Mouse (Mus musculus) liver, embryonic 12.5 days (tissue): ENCODE measurements around the gene Psd4. TPM values are rescaled to one million over a fixed set of nuclear protein-coding genes. Genes with fewer than 3 reads are reported as not detected.
A peak's percentile ranks its signal among the peaks of the same experiment; 100 is the strongest.

Experiments used
- ATAC-seq: fragments of 200-750 bp; cut with Nextera tagmentation; 2 replicates; pipeline ENCODE4 v1.8.0; 2017; ENCODE audit warnings: moderate number of reproducible peaks, mild to moderate bottlenecking, moderate library complexity
- H3K27ac ChIP-seq: fragments of 300-500 bp; sonication (generic); 2 replicates; pipeline ENCODE4 v1.5.1; 2016; ENCODE audit warnings: mild to moderate bottlenecking
- H3K27me3 ChIP-seq: fragments of 300-500 bp; sonication (generic); replicated peaks from 2 replicates; pipeline ENCODE4 v1.6.1; 2016; ENCODE audit warnings: mild to moderate bottlenecking, moderate library complexity
- H3K36me3 ChIP-seq: fragments of 300-500 bp; sonication (generic); 2 replicates; pipeline ENCODE4 v1.6.1; 2016; ENCODE audit warnings: mild to moderate bottlenecking, moderate library complexity
- H3K4me1 ChIP-seq: fragments of 300-500 bp; sonication (generic); 2 replicates; pipeline ENCODE4 v1.6.1; 2016
- H3K4me2 ChIP-seq: fragments of 300-500 bp; sonication (generic); 2 replicates; pipeline ENCODE4 v1.6.1; 2016; ENCODE audit warnings: mild to moderate bottlenecking, moderate library complexity
- H3K4me3 ChIP-seq: fragments of 300-500 bp; sonication (generic); 2 replicates; pipeline ENCODE4 v1.5.1; 2016; ENCODE audit warnings: mild to moderate bottlenecking, moderate library complexity
- H3K9ac ChIP-seq: fragments of 300-500 bp; sonication (generic); 2 replicates; pipeline ENCODE4 v1.6.1; 2016; ENCODE audit warnings: mild to moderate bottlenecking, moderate library complexity
- H3K9me3 ChIP-seq: fragments of 300-500 bp; sonication (generic); replicated peaks from 2 replicates; pipeline ENCODE4 v1.6.1; 2016; ENCODE audit warnings: mild to moderate bottlenecking, moderate library complexity
- WGBS: fragments of 180-500 bp; shearing (Covaris S2); methylation state at CpG from one replicate; pipeline ENCODE4 v1.1.7; 2016; ENCODE audit not compliant: insufficient replicate concordance; 5-methylcytosine and 5-hydroxymethylcytosine counted together
- polyA plus RNA-seq: library from polyadenylated mRNA; unstranded; fragments of >200 nt; fragmentation: Nextera tagmentation; extraction: Ambion mirVana; gene quantifications from 2 replicates; pipeline ENCODE4 v1.2.1, GENCODE M21; 2016

Psd4 gene
- polyA plus RNA-seq, 1 experiment from 2014 or later: 13.1 TPM

GRCm38 (mm10) chr2:24387361-24388283, 20.2 kb downstream of the Psd4 start:
- no peaks in the 10 kb centered on the region for H3K27me3 ChIP-seq
- ATAC-seq: no peak
- H3K36me3 ChIP-seq: peaks cover 16% of the 10 kb centered on the region; the same call in 1 of the 2 replicates
- H3K4me3 ChIP-seq: peak overlapping the region; percentile 64
- WGBS: 51% methylated on average over 4 of the region's 4 CpGs
- no peaks in the 10 kb centered on the region for H3K9me3 ChIP-seq
- peaks cover 78% of the 10 kb centered on the region for H3K4me1 ChIP-seq
- 0 out of 2 replicates have a peak overlapping the region, but pooled peaks have one; percentile 71 for H3K9ac ChIP-seq
- no peak overlapping the region for H3K27ac ChIP-seq
- peak overlapping the region; percentile 78 for H3K4me2 ChIP-seq

- Histone ChIP-seq H3K4me1 (peaks cover 23% of the 10 kb centered on the region), H3K4me3 (no peak overlapping the region), H3K9ac (no peak overlapping the region), H3K36me3 (peaks cover 61% of the 10 kb centered on the region), H3K27me3 (no peaks in the 10 kb centered on the region), H3K9me3 (no peaks in the 10 kb centered on the region), H3K27ac (no peak overlapping the region), H3K4me2 (no peak overlapping the region)
- ATAC-seq: no peak
- 66% methylated on average over 2 of the region's 2 CpGs for WGBS
These were observed 25.9 kb downstream of the Psd4 start for GRCm38 (mm10) chr2:24393251-24393650.

DNA sequence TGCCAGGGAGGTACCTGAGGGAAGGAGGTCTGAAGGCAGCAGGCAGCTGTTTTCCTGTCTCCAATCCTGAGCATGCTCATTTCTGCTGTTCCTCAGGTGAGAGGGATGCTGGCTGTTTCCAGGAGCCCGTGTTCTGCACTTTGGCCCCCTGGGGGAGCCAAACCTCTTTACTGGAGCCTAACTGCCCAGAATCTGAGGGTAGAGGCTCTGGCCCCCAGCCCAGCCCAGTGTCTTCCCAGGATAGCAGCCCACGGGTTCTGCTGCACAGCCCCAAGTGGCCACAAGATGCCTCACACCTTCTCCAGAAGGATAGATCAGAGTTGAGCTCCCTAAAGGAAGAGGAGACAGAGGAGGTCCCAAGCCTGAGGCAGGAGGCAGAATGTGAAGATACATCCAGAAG, 29.7 kb downstream of the Psd4 start:
- Histone ChIP-seq H3K27ac (no peak overlapping the region), H3K4me2 (no peak overlapping the region), H3K9ac (no peak overlapping the region), H3K4me1 (no peaks in the 10 kb centered on the region), H3K4me3 (no peak overlapping the region), H3K27me3 (no peaks in the 10 kb centered on the region), H3K9me3 (no peaks in the 10 kb centered on the region), H3K36me3 (peaks cover 86% of the 10 kb centered on the region)
- no peak for ATAC-seq
- 41% methylated on average over 2 of the region's 2 CpGs for WGBS

GRCm38 (mm10) chr2:24400711-24401110, 33.3 kb downstream of the Psd4 start:
- WGBS: 81% methylated on average over 3 of the region's 3 CpGs
- Histone ChIP-seq H3K4me1 (no peaks in the 10 kb centered on the region), H3K4me2 (no peak overlapping the region), H3K4me3 (no peak overlapping the region), H3K27ac (no peak overlapping the region), H3K27me3 (no peaks in the 10 kb centered on the region), H3K9ac (no peak overlapping the region), H3K36me3 (peaks cover 92% of the 10 kb centered on the region), H3K9me3 (no peaks in the 10 kb centered on the region)
- no peak for ATAC-seq

DNA sequence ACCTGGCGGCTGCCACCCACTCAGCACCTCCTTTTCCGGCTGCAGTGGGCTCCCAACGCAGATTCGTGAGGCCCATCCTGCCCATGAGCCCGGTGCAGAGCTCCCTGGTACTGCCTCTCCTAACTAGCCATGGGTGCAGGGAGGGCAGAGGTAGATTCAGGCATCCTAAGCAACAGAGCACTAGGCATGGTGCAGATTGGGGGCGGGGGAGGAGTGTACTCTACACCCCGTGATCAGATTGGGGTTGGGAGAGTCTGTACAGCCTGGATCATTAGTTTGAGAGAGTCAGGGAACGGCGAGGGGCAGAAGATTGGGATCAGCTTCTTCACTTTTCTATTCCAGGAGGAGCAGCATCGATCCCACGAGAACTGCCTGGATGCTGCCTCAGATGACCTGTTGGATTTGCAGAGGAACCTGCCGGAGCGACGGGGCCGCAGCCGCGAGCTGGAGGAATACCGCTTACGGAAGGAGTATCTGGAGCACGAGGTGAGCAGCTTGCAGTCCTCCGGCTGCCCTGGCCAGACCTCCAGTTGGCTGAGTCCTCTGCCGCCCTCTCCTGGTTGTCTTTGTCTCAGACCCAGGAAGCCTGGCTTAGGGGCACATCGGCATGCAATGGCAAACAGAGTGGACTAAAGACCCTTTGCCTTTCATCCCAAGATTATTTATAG, 38.1 kb downstream of the Psd4 start:
- ATAC-seq: peak; percentile 56; the same call in 1 of the 2 replicates
- Histone ChIP-seq H3K4me1 (no peaks in the 10 kb centered on the region), H3K4me3 (no peak overlapping the region), H3K9ac (no peak overlapping the region), H3K36me3 (peaks cover 76% of the 10 kb centered on the region), H3K27ac (no peak overlapping the region), H3K27me3 (no peaks in the 10 kb centered on the region), H3K9me3 (no peaks in the 10 kb centered on the region), H3K4me2 (peak overlapping the region; percentile 32)
- WGBS: 47% methylated on average over 23 of the region's 23 CpGs

- Histone ChIP-seq H3K4me3 (no peak overlapping the region), H3K27me3 (no peaks in the 10 kb centered on the region), H3K9ac (no peak overlapping the region), H3K4me2 (no peak overlapping the region), H3K36me3 (peaks cover 52% of the 10 kb centered on the region), H3K9me3 (no peaks in the 10 kb centered on the region), H3K27ac (no peak overlapping the region), H3K4me1 (no peaks in the 10 kb centered on the region)
- WGBS: 68% methylated on average over 4 of the region's 4 CpGs
- ATAC-seq: no peak
These were observed 40.5 kb downstream of the Psd4 start for GRCm38 (mm10) chr2:24407701-24408485.

- Histone ChIP-seq H3K4me2 (no peak overlapping the region), H3K36me3 (peaks cover 39% of the 10 kb centered on the region), H3K27ac (no peak overlapping the region), H3K27me3 (peaks cover 6% of the 10 kb centered on the region), H3K4me1 (no peaks in the 10 kb centered on the region), H3K9me3 (no peaks in the 10 kb centered on the region), H3K9ac (no peak overlapping the region), H3K4me3 (no peak overlapping the region)
- ATAC-seq: peak; percentile 50; the same call in 1 of the 2 replicates
- 9% methylated on average over 2 of the region's 2 CpGs for WGBS
These were observed 41.8 kb downstream of the Psd4 start for GRCm38 (mm10) chr2:24409166-24409565.

DNA sequence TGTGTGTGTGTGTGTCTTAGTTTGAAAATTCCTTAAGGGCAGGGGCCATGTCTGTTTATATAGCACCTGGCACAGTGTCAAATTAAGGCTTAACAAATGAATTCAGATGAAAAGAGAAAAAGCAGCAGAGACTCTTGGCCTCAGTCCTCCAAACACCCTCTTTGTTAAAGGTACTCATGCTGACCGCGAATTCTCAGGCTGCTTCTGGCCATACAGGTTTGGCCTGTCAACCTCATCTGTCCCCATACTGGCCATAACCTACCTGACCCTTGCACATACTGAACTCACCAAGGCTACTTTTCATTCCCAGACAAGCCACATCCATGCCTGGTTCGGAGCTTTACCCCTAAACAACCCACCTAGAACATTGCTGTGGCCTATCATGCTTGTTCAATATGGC, 45.8 kb downstream of the Psd4 start:
- no peak overlapping the region for H3K4me3 ChIP-seq
- 73% methylated on average over 3 of the region's 3 CpGs for WGBS
- no peak overlapping the region for H3K9ac ChIP-seq

GRCm38 (mm10) chr2:24413677-24414076, 46.3 kb downstream of the Psd4 start:
- Histone ChIP-seq H3K4me3 (no peak overlapping the region), H3K9ac (no peak overlapping the region), H3K4me1 (no peaks in the 10 kb centered on the region), H3K4me2 (no peak overlapping the region), H3K9me3 (no peaks in the 10 kb centered on the region), H3K27me3 (peaks cover 18% of the 10 kb centered on the region), H3K27ac (no peak overlapping the region), H3K36me3 (no peaks in the 10 kb centered on the region)
- WGBS: 61% methylated on average over 4 of the region's 4 CpGs
- ATAC-seq: no peak

More for the DNA sequence above, 45.8 kb downstream of the Psd4 start:
- Histone ChIP-seq H3K36me3 (peaks cover 5% of the 10 kb centered on the region), H3K27me3 (peaks cover 18% of the 10 kb centered on the region), H3K4me2 (no peak overlapping the region), H3K9me3 (no peaks in the 10 kb centered on the region), H3K4me1 (no peaks in the 10 kb centered on the region), H3K27ac (no peak overlapping the region)
- ATAC-seq: no peak

DNA sequence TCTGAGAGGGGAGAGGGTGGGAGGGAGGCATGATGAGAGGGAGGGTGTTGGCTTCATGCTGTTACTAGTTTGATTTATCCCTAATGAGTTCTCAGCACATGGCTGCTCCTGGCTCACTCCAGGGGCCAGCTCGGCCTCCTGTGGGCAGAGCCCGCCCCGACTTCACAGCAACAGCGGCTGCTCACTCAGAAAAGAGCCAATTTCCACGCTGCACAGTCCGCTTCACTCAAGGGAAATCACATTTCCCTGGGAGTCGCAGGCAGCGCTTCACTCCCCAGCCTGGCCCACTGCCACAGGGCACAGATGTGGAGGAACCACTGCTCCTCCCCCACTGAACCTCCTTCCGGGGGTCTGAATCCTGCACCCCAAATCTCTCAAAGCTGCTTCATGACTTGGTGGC, 49.3 kb downstream of the Psd4 start:
- no peak for ATAC-seq
- peaks cover 18% of the 10 kb centered on the region for H3K27me3 ChIP-seq
- H3K9ac ChIP-seq: no peak overlapping the region
- no peak overlapping the region for H3K27ac ChIP-seq
- no peaks in the 10 kb centered on the region for H3K36me3 ChIP-seq
- H3K9me3 ChIP-seq: no peaks in the 10 kb centered on the region
- H3K4me1 ChIP-seq: no peaks in the 10 kb centered on the region
- H3K4me2 ChIP-seq: no peak overlapping the region
- 20% methylated on average over 9 of the region's 9 CpGs for WGBS
- no peak overlapping the region for H3K4me3 ChIP-seq

DNA sequence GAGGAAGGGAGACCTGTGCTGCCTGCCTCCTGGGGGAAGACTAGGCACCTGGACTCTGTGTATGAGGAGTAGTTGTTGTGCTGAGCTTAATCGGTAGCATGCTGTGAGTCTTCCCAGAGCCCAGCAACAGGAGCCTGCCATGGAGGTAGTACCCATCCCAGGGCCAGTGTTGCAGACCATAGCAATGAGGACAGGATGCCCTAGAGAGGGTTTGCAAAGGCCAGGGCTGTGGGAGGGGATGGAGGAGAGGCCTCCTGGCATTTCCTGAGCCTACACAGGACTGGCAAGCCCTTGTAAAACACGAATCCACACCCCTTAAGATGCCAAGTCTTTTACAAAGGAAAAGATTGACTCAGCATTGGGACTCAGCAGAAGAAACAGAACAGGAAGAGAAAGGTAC, 49.7 kb downstream of the Psd4 start:
- Histone ChIP-seq H3K27ac (no peak overlapping the region), H3K27me3 (peaks cover 18% of the 10 kb centered on the region), H3K4me2 (no peak overlapping the region), H3K4me3 (no peak overlapping the region), H3K9me3 (no peaks in the 10 kb centered on the region), H3K36me3 (no peaks in the 10 kb centered on the region), H3K9ac (no peak overlapping the region), H3K4me1 (no peaks in the 10 kb centered on the region)
- ATAC-seq: no peak
- WGBS: 11% methylated on average over 2 of the region's 2 CpGs
